Mouse (Mus musculus): ENCODE measurements at regions not wholly inside any gene's neighbourhood (a gene's known extent, or its start where the extent isn't known, plus 50 kb on each side); places are given as distances from the start of the nearest gene placed in this dataset.

DNA sequence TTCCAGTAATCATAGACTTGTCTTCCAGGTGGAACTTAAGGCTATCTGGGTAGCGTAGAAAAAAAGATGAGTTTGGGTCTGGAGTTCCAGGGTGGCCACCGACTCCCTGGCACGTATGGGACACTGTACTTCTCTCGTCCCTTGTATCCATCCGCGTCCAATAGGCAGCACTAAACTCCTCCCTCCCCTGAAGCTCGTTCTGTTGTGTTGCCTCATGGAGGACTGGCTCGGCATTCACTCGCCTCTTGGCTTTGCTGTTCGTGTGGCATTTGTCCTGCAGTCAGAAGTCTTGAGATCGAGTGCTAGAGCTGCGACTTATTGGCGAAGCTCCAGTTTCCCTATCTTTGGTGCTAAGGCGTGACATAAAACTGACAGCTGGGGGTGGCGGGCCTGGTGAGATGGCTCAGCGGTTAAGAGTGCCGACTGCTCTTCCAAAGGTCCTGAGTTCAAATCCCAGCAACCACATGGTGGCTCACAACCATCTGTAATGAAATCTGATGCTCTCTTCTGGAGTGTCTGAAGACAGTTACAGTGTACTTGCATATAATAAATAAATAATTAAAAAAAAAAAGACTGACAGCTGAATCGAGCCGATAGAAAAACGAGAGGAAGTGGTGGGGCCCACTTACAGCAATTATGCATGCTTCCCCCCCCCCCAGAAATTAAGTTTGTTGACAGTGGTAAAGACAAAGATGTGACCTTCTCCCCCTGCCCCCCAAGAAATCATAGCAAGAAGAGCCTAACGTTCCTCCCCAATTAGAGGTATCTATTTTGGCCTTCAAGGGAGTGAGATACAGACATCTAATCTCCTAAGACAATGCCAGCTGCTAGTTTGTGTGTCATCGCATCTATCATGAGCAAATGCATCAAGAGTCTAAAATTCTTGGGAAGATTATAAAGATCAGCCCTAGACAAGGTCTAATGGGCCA is 274.1 kb downstream of the Rngtt start:
- in situ Hi-C loops (cut with MboI; ENCODE audit: low pct_ligation_motif_present, low pct_unique_long_range_greater_than_20kb, low sequenced_read_pairs): no loop called here
- Histone ChIP-seq H3K9me3 (replicated peaks; ENCODE audit: low read length) (no peaks in the 10 kb centered on the region), H3K4me2 (ENCODE audit: insufficient read depth, low read depth, poor library complexity, severe bottlenecking) (no peak overlapping the region), H3K79me2 (replicated peaks; ENCODE audit: control insufficient read depth, extremely low read depth, insufficient read depth, poor library complexity, severe bottlenecking) (no peaks in the 10 kb centered on the region), H3K27ac (ENCODE audit: insufficient read depth, low read depth) (no peak overlapping the region), H3K4me3 (replicated peaks in 1 of 3; ENCODE audit: low read depth in 2 of 3, low read length in 2 of 3, poor library complexity in 1 of 3) (no peak overlapping the region), H3K9ac (ENCODE audit: insufficient read depth, low read depth) (no peak overlapping the region), H3K4me1 (ENCODE audit: control insufficient read depth in 1 of 2, insufficient read depth in 2 of 2) (peaks cover 14 to 43% of the 10 kb centered on the region in 2 experiments), H3K36me3 (replicated peaks in 1 of 2; ENCODE audit: control insufficient read depth in 1 of 2, insufficient read depth in 1 of 2, low read length in 1 of 2) (no peaks in the 10 kb centered on the region), H3K27me3 (replicated peaks) (peaks cover 2% of the 10 kb centered on the region)
- dilution Hi-C loops (cut with MboI; ENCODE audit: extremely low pct_ligation_motif_present, extremely low pct_unique_long_range_greater_than_20kb, low sequenced_read_pairs): no loop called here
- DNase-seq (ENCODE audit: extremely low read depth): no peak
- TF ChIP-seq MAX (IDR thresholded peaks at IDR 0.05; ENCODE audit: low read length) (no peak), RAD21 (IDR thresholded peaks at IDR 0.05; ENCODE audit: low read depth, low read length) (no peak), TCF12 (IDR thresholded peaks at IDR 0.05; ENCODE audit: low read depth, low read length) (no peak), BHLHE40 (IDR thresholded peaks at IDR 0.05; ENCODE audit: low read depth, low read length) (no peak), POLR2AphosphoS2 (IDR thresholded peaks at IDR 0.05; ENCODE audit: low read depth, low read length) (no peak), NELFE (IDR thresholded peaks at IDR 0.05; ENCODE audit: low read depth, low read length) (no peak), CTCF (conservative IDR thresholded peaks at IDR 0.05 in 1 of 2, IDR thresholded peaks at IDR 0.05 in 1 of 2; ENCODE audit: low read depth in 2 of 2, low read length in 2 of 2) (no peak), USF2 (conservative IDR thresholded peaks at IDR 0.05; ENCODE audit: low read depth, low read length) (no peak), SIN3A (IDR thresholded peaks at IDR 0.05; ENCODE audit: low read length) (no peak), MXI1 (IDR thresholded peaks at IDR 0.05; ENCODE audit: low read depth, low read length) (no peak), MEF2A (IDR thresholded peaks at IDR 0.05; ENCODE audit: borderline replicate concordance, low read depth, low read length) (no peak), POLR2A (IDR thresholded peaks at IDR 0.05; ENCODE audit: low read depth, low read length) (no peak), PAX5 (IDR thresholded peaks at IDR 0.05; ENCODE audit: low read length) (no peak), IRF4 (IDR thresholded peaks at IDR 0.05; ENCODE audit: low read depth, low read length) (no peak), GABPA (IDR thresholded peaks at IDR 0.05; ENCODE audit: insufficient replicate concordance, low read depth, low read length) (no peak), ELF1 (IDR thresholded peaks at IDR 0.05; ENCODE audit: low read depth, low read length) (no peak), JUN (IDR thresholded peaks at IDR 0.05; ENCODE audit: insufficient read depth, low read depth, low read length) (no peak)

DNA sequence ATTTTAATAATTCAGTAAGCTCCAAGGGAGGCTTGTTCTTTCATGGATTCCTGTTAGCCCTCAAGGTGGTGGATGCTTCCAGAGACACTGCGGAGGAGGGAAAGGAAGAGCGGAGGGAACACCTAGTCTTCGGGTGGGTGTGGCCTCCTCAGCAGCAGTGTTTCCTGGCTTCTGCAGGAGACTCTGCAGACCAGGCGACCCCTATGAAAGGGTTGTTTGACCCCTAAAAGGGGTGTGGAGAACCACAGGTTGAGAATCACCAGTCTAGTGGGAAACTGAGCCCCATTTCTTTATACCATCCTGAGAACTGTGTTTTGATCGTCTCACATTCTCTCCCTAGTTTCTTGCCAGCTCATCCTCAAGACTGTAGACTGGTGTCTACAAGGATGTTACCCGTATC is 275.7 kb downstream of the Rngtt start:
- in situ Hi-C loops (cut with MboI; ENCODE audit: low pct_ligation_motif_present, low pct_unique_long_range_greater_than_20kb, low sequenced_read_pairs): no loop called here
- DNase-seq (ENCODE audit: extremely low read depth): no peak
- dilution Hi-C loops (cut with MboI; ENCODE audit: extremely low pct_ligation_motif_present, extremely low pct_unique_long_range_greater_than_20kb, low sequenced_read_pairs): no loop called here

More for the DNA sequence above, 275.7 kb downstream of the Rngtt start:
- Histone ChIP-seq H3K36me3 (replicated peaks in 1 of 2; ENCODE audit: control insufficient read depth in 1 of 2, insufficient read depth in 1 of 2, low read length in 1 of 2) (no peaks in the 10 kb centered on the region), H3K4me3 (replicated peaks in 1 of 3; ENCODE audit: low read depth in 2 of 3, low read length in 2 of 3, poor library complexity in 1 of 3) (no peak overlapping the region), H3K27ac (ENCODE audit: insufficient read depth, low read depth) (no peak overlapping the region), H3K9me3 (replicated peaks; ENCODE audit: low read length) (no peaks in the 10 kb centered on the region), H3K9ac (ENCODE audit: insufficient read depth, low read depth) (no peak overlapping the region), H3K79me2 (replicated peaks; ENCODE audit: control insufficient read depth, extremely low read depth, insufficient read depth, poor library complexity, severe bottlenecking) (no peaks in the 10 kb centered on the region), H3K4me2 (ENCODE audit: insufficient read depth, low read depth, poor library complexity, severe bottlenecking) (no peak overlapping the region), H3K27me3 (replicated peaks) (peaks cover 2% of the 10 kb centered on the region), H3K4me1 (ENCODE audit: control insufficient read depth in 1 of 2, insufficient read depth in 2 of 2) (peaks cover 14 to 46% of the 10 kb centered on the region in 2 experiments)
- TF ChIP-seq MAFK (IDR thresholded peaks at IDR 0.05; ENCODE audit: insufficient replicate concordance, low read length) (no peak), E2F4 (IDR thresholded peaks at IDR 0.05; ENCODE audit: insufficient replicate concordance, low read depth, low read length) (no peak), NELFE (IDR thresholded peaks at IDR 0.05; ENCODE audit: low read depth, low read length) (no peak), CHD1 (IDR thresholded peaks at IDR 0.05; ENCODE audit: low read depth, low read length) (no peak)
